Mouse (Mus musculus): ENCODE measurements around the gene Mt4. TPM values are rescaled to one million over a fixed set of nuclear protein-coding genes. Genes with fewer than 3 reads are reported as not detected.
A peak's percentile ranks its signal among the peaks of the same experiment; 100 is the strongest.

Mt4 gene
- polyA plus RNA-seq (2012; ENCODE audit: insufficient read depth, insufficient read length, missing spikeins) = not detected in 2 replicates

- no peak for TF ChIP-seq POLR2A (IDR thresholded peaks at IDR 0.05; ENCODE audit: borderline replicate concordance, low read depth, low read length)
- no peak for TF ChIP-seq CTCF (IDR thresholded peaks at IDR 0.05; ENCODE audit: low read depth, low read length)
- Histone ChIP-seq H3K27ac (ENCODE audit: insufficient read depth, low read depth, low read length) (no peak within 1 kb of the TSS), H3K4me3 (ENCODE audit: insufficient read depth, low read length) (no peak within 1 kb of the TSS), H3K4me1 (ENCODE audit: control insufficient read depth, insufficient read depth, low read length) (peaks cover 5% of the 10 kb centered on the region; the same call in 1 of the 2 replicates)
These were observed at the start of gene Mt4 for GRCm38 (mm10) chr8:94136933-94137332. TSS of gene Mt4 (plus strand) at chr8:94137197.

- no peak for TF ChIP-seq CTCF (IDR thresholded peaks at IDR 0.05; ENCODE audit: low read depth, low read length)
- Histone ChIP-seq H3K4me3 (ENCODE audit: insufficient read depth, low read length) (no peak overlapping the region), H3K4me1 (ENCODE audit: control insufficient read depth, insufficient read depth, low read length) (peaks cover 9% of the 10 kb centered on the region), H3K27ac (ENCODE audit: insufficient read depth, low read depth, low read length) (no peak overlapping the region)
These were observed 49.0 kb upstream of the Mt4 start for GRCm38 (mm10) chr8:94087964-94088363.

GRCm38 (mm10) chr8:94089715-94090114 is 47.3 kb upstream of the Mt4 start:
- no peak overlapping the region for H3K27ac ChIP-seq (ENCODE audit: insufficient read depth, low read depth, low read length)
- TF ChIP-seq POLR2A (IDR thresholded peaks at IDR 0.05; ENCODE audit: borderline replicate concordance, low read depth, low read length) = no peak
- no peak for TF ChIP-seq CTCF (IDR thresholded peaks at IDR 0.05; ENCODE audit: low read depth, low read length)
- no peak overlapping the region for H3K4me3 ChIP-seq (ENCODE audit: insufficient read depth, low read length)
- peaks cover 9% of the 10 kb centered on the region for H3K4me1 ChIP-seq (ENCODE audit: control insufficient read depth, insufficient read depth, low read length)

GRCm38 (mm10) chr8:94092848-94093247 is 44.1 kb upstream of the Mt4 start:
- H3K27ac ChIP-seq (ENCODE audit: insufficient read depth, low read depth, low read length) = no peak overlapping the region
- no peak for TF ChIP-seq CTCF (IDR thresholded peaks at IDR 0.05; ENCODE audit: low read depth, low read length)
- TF ChIP-seq POLR2A (IDR thresholded peaks at IDR 0.05; ENCODE audit: borderline replicate concordance, low read depth, low read length) = no peak
- H3K4me3 ChIP-seq (ENCODE audit: insufficient read depth, low read length) = no peak overlapping the region
- H3K4me1 ChIP-seq (ENCODE audit: control insufficient read depth, insufficient read depth, low read length) = peaks cover 21% of the 10 kb centered on the region

- H3K4me3 ChIP-seq (ENCODE audit: insufficient read depth, low read length) = no peak overlapping the region
- TF ChIP-seq POLR2A (IDR thresholded peaks at IDR 0.05; ENCODE audit: borderline replicate concordance, low read depth, low read length) (no peak), CTCF (IDR thresholded peaks at IDR 0.05; ENCODE audit: low read depth, low read length) (no peak)
- H3K4me1 ChIP-seq (ENCODE audit: control insufficient read depth, insufficient read depth, low read length) = peaks cover 23% of the 10 kb centered on the region
- H3K27ac ChIP-seq (ENCODE audit: insufficient read depth, low read depth, low read length) = no peak overlapping the region
These were observed 42.7 kb upstream of the Mt4 start for GRCm38 (mm10) chr8:94094281-94094680.

- peak within 1 kb of the TSS; percentile 33 for H3K27ac ChIP-seq (ENCODE audit: insufficient read depth, low read depth, low read length)
- peak within 1 kb of the TSS; percentile 78 for H3K4me3 ChIP-seq (ENCODE audit: insufficient read depth, low read length)
- TF ChIP-seq CTCF (IDR thresholded peaks at IDR 0.05; ENCODE audit: low read depth, low read length) (peak; percentile 8; the same call in 1 of the 2 replicates), POLR2A (IDR thresholded peaks at IDR 0.05; ENCODE audit: borderline replicate concordance, low read depth, low read length) (0 out of 2 replicates have a peak, but pooled peaks have one; percentile 66)
- peaks cover 15% of the 10 kb centered on the region for H3K4me1 ChIP-seq (ENCODE audit: control insufficient read depth, insufficient read depth, low read length)
These were observed 38.7 kb upstream of the Mt4 start, which contains the start of gene Bbs2 for GRCm38 (mm10) chr8:94098081-94098974. TSS of gene Bbs2 (minus strand) at chr8:94098928.

- Histone ChIP-seq H3K27ac (ENCODE audit: insufficient read depth, low read depth, low read length) (no peak overlapping the region), H3K4me3 (ENCODE audit: insufficient read depth, low read length) (no peak overlapping the region), H3K4me1 (ENCODE audit: control insufficient read depth, insufficient read depth, low read length) (peaks cover 15% of the 10 kb centered on the region)
- TF ChIP-seq POLR2A (IDR thresholded peaks at IDR 0.05; ENCODE audit: borderline replicate concordance, low read depth, low read length) (no peak), CTCF (IDR thresholded peaks at IDR 0.05; ENCODE audit: low read depth, low read length) (no peak)
These were observed 38.0 kb upstream of the Mt4 start for GRCm38 (mm10) chr8:94098996-94099395.

GRCm38 (mm10) chr8:94104146-94104545 is 32.9 kb upstream of the Mt4 start:
- no peaks in the 10 kb centered on the region for H3K4me1 ChIP-seq (ENCODE audit: control insufficient read depth, insufficient read depth, low read length)
- TF ChIP-seq POLR2A (IDR thresholded peaks at IDR 0.05; ENCODE audit: borderline replicate concordance, low read depth, low read length) (no peak), CTCF (IDR thresholded peaks at IDR 0.05; ENCODE audit: low read depth, low read length) (no peak)
- no peak overlapping the region for H3K27ac ChIP-seq (ENCODE audit: insufficient read depth, low read depth, low read length)
- no peak overlapping the region for H3K4me3 ChIP-seq (ENCODE audit: insufficient read depth, low read length)

- Histone ChIP-seq H3K4me1 (ENCODE audit: control insufficient read depth, insufficient read depth, low read length) (no peaks in the 10 kb centered on the region), H3K27ac (ENCODE audit: insufficient read depth, low read depth, low read length) (no peak overlapping the region), H3K4me3 (ENCODE audit: insufficient read depth, low read length) (no peak overlapping the region)
- TF ChIP-seq POLR2A (IDR thresholded peaks at IDR 0.05; ENCODE audit: borderline replicate concordance, low read depth, low read length) (no peak), CTCF (IDR thresholded peaks at IDR 0.05; ENCODE audit: low read depth, low read length) (no peak)
These were observed 29.1 kb upstream of the Mt4 start for GRCm38 (mm10) chr8:94107871-94108270.

GRCm38 (mm10) chr8:94109396-94109795 is 27.6 kb upstream of the Mt4 start:
- no peak overlapping the region for H3K27ac ChIP-seq (ENCODE audit: insufficient read depth, low read depth, low read length)
- no peaks in the 10 kb centered on the region for H3K4me1 ChIP-seq (ENCODE audit: control insufficient read depth, insufficient read depth, low read length)

More at GRCm38 (mm10) chr8:94109396-94109795, 27.6 kb upstream of the Mt4 start:
- no peak for TF ChIP-seq CTCF (IDR thresholded peaks at IDR 0.05; ENCODE audit: low read depth, low read length)
- no peak overlapping the region for H3K4me3 ChIP-seq (ENCODE audit: insufficient read depth, low read length)

Measured in bone marrow macrophage, adult 2 months (primary cell).